Mouse (Mus musculus): ENCODE measurements around the gene Fam53b.

The Fam53b gene

DNA sequence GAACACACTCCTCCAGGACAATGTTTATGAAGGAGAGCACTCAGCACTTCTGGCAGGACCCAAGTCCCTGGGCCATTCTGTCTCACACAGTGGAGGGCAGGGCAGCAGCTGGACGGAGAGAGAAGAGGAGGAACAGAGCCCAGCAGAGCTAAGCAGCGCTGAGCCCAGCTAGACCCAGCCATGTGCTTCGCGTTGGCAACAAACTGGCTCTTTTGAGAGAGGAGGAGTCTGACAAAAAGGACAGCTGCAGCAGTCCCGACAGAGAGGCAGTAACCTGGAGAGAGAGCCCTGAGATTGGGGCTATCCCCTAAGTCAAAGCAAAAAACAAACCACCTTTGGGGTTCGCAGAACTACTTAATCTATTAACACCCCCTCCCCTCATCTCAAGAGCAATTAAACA lies 3.3 kb downstream of the Fam53b start:
- peak; percentile 51 for DNase-seq

DNA sequence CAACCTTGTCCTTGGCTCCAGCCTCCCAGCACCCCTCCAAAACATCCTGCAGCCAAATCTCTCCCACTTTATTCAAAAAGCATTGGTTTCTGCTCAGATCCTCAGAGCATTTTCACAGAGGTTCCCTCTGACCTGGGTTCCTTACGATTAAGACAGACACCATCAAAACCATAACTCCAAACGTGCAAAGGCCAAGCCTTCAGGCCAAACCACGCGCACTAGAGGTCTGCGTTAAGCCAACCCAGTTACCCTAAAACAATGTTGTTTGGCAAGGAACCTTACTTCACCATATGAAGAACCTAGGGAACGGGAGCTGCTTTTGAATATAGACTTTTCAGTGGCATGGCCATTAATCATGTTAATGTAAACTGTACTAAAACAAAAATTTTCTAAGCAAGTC lies 4.0 kb downstream of the Fam53b start:
- DNase-seq = no peak

DNA sequence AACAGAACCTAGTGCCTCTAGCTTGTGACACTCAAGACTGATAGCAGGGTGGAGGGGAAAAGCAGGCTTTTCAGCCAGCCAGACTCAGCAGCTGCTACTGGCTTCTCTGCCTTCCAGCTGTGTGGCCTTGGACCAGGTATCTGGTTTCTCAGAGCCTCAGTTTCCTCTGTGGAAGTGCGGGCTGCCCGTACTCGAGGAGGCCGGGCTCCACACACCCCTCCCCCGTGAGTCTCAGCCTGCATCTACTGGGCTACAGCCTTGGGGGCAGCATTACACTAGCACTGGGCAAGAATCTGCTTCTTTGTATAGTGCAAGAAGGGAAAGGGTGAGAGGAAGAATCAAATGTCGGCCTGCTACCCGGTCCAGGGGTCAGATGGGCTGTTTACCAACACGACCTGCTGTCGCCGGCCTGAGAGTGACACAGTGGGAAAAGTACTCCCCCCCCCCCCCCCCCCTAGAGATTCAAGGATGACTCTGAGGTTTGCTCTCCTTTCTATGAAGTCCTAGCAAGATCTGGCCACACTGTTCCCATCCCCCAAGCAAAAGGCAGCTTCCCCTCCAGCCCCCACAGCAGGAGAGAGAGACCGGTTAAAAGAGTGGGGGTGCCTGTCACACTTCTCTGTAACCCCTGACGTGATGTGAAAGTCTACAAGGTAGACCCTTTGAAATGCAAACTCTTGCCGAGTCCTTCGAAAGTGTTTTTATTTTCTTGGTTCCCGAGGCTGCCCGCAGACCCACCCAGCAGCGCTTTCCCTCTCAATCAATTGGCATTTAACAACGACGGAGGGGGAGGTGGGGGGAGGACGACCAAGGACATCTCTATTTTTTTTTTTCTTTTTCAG lies 4.6 kb downstream of the Fam53b start:
- peak; percentile 48 for DNase-seq

DNA sequence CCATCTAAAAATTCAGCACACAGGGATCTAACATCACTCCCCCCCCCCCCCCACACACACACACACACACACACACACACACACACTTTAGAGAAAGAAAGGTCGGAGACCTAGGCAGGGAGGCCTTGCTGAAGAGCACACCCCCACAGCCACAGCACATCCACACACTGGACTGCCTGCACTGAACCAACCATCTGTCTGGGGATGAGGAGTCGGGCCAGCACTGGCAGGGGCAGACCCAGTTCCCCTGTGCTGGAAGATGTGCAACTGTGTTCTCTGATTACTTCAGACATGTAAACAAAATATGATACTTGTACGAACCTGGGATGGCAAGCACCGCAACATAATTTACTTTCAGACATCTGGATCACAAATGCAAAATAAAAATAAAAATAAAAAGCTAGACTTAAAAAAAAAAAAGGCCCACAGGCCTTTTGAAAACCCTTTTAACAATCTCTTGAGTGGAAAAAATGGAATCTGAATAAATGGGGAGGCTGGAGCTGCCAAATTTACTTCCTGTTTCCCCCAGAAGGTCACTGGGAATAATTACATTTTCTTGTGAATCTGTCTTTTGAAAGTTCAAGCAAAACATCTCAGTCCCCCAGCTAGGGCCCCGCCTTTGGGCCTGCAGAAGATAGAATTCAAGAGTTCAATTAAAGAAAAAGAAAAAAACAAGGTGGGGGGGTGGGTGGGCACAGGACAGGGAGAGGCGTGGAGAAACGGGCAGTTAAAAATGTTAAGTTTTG lies 5.5 kb downstream of the Fam53b start:
- DNase-seq = peak; percentile 52

DNA sequence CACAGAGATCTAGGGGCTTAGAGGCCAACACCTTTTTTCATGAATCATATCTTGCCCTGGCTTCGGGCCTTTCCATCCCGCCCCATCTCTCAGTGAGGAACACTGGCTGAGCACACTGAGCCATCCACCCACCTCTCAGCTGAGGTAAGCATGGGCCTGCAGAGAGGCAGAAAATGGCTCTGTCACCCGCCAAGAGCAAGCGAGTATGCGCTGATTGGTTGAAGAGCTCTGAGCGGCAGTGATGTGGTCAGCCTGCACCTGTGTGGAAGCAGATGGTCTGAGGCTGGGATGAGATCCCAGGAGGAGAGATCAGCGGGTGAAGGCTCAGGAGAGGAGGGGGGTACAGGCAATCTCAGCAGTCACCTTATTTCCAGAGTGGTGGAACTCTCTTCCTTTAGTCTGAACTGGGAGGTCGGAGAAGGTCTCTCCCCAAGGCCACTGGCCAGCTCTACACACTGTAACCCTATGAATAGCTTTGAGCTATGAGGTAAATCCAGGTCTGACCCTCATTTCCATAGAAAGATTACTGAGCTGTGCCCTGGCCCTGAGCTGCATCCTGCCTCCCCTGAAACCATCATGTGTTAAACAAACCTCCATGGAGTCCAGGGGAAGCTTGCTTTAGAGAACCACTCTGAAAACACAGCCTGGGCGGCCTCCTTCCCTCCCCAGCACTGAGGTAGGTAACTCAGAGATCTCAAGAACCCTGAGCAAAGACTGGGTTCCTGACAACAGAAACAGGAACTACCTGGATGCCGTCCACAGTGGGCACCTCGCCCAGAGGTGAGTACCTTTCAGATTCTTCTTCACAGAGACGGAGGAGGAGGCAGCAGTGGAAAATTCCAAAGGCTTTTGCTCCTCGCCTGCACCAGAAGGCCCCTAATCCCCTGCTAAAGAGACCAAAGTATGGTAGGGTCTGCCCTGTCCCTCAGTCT lies 6.5 kb downstream of the Fam53b start:
- DNase-seq = peak; percentile 87

DNA sequence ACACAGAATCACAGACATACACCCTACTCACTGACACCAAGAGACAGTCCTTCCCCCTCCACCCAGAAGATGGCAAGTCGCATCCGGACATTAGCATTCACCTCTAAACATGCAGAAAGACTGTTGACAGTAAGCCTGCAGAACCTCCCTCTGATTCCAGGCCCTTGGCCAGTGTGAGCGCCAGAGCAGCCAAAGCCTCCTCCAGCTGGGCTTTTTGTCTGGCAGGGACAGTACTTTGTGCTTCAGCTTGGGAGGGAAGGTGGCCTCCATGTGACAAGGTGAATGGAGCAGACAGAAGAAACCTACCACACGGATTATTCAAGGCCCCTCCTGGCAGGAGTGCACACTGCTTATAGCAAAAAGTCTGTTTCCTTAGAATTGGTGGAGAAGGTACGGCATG lies 7.4 kb downstream of the Fam53b start:
- peak; percentile 73 for DNase-seq

DNA sequence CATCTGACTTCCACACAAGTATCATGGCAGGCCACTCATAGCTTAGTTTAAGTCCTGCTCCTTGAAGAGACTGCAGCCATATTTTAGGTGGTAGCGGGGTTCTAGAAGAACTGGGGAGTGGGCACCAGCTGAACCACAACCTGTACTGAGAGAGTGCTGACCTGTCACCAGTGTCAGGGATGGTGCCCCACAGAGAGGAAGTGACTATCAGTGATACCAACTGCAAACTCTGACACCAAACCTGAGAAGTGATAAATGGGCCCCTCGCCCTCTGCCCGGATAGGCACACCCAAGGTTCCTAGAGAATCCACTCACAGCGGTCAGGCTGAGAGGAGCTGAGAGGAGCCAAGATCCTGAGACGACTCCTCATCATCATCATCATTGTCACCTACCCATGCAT lies 8.7 kb downstream of the Fam53b start:
- peak; percentile 17 for DNase-seq

DNA sequence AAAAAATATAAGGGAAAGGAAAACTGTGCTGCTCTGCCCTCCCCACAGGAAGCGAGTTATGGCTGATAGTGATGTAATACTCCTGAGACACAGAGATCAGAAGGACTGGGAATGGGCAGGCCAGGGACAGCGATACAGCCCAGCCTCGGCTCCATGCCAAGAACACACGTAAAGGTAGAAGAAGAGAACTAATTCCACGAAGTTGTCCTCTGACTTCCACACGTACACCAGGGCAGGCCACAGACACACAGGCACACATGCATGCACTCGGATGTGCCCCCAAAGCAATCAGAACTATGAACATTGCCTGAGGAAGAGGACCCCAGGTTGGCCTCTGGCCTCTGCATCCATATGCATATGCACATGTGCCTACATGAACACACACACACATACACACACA lies 9.2 kb downstream of the Fam53b start:
- DNase-seq = peak; percentile 39

DNA sequence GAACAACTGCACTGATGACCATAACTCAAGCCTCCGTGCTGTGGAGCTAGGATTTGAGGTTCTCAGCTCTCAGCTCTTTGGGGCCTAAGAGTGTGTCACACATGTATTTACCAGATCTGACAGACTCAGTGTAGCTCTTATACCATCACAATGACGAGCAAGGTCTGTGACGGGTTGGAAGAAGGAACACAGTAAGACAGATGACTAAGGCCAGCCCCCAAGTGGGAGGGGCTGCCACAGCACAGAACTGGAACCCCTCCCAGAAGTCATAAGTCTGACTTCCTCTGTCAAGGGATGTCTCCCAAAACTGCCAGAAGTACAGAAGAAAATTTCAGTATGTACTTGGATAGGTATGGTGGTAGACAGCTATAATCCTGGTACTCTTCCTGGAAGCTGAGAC lies 9.7 kb downstream of the Fam53b start:
- peak; percentile 23 for DNase-seq

DNA sequence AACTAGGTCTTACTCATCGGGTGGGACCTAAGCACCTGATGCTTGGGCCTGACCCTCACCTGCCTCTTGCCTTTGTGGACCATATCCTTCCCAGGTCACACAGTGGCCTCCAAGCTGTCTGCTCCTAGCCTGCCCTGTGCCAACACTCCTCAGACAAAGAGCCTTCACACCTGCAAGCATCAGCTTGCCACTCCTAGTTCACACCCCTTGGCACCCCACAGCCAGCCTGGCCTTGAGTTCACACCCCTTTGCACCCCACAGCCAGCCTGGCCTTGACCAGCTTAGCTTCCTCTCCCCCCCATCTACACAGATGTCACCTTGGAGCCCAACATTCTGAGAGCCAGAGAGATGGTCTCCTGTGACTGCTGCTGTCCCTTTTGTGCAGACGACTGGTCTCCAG lies 10.3 kb downstream of the Fam53b start:
- peak; percentile 27 for DNase-seq

DNA sequence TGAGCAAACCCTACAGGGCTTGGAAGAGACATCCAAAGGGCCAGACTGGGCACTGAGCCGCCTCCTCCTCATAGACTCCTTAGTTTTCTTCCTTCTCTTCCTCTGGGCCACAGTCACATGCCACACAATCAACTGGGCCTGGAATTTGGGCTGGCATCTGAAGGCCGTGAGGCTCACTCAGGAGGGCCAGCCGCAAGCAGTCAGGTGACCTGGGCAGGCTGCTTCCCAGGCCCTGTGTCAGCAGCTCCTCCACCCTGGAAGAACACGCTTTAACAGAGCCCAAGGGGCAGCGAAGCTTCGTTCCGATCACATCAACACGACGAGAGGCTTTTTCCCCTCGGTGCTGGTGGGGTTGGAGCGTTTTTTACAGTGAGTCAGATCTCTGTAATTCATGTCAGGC lies 11.0 kb downstream of the Fam53b start:
- peak; percentile 28 for DNase-seq

DNA sequence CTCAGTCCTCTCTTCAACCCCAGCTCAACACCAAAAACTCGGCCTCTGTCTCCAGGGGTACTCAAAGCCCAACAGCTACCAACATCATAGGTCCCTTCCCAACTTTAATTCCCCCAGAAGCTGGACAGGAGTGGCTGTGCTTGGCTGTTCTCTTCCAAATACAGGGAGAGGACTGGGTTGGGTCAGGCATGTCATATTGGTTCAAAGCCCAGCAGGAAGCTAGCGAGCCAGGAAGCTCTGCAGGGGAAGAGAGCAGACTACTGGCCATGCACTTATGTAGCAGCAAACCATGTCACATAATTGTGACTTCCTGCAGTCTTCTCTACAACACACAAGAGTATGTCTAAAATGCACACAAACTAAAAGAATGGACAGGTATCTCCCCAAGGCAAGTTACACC lies 11.6 kb downstream of the Fam53b start:
- DNase-seq = no peak

DNA sequence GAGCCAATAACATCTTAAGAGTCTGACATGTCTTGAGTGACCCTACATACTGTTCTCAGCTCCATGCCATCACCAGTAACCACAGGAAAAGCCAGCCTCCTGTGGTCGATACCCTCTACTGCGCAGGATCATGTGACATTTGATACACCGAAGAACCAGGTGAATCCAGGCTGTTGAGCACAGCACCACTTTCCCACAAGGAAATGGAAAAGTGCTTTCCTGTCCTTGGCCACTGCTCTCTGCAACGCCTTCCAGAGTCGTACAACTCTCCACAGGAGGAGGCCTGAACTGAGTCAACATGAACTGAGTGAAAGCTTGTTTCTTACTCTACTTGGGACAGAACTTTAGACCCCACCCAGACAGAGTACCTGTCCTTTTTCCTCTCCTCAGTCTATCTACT lies 12.2 kb downstream of the Fam53b start:
- DNase-seq = no peak

DNA sequence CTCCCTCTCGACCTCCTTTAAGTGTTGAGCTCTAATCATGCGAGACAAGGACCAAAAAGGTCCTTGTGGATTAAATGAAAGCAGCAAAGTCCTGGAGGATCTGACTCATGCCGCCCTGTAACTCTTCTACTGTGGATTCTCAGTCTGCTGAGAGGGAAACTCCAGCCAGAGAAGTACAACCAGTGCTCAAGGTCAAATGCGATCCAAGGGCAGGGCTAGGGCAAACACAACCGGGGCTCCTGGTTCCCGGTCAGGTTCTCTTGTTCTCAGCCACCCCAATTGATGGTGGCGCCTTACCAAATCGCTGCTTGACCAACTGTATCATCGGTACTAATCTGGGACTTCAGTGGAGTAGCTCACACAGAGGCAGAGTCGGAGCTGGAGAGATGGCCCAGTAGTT lies 12.8 kb downstream of the Fam53b start:
- DNase-seq = peak; percentile 16

DNA sequence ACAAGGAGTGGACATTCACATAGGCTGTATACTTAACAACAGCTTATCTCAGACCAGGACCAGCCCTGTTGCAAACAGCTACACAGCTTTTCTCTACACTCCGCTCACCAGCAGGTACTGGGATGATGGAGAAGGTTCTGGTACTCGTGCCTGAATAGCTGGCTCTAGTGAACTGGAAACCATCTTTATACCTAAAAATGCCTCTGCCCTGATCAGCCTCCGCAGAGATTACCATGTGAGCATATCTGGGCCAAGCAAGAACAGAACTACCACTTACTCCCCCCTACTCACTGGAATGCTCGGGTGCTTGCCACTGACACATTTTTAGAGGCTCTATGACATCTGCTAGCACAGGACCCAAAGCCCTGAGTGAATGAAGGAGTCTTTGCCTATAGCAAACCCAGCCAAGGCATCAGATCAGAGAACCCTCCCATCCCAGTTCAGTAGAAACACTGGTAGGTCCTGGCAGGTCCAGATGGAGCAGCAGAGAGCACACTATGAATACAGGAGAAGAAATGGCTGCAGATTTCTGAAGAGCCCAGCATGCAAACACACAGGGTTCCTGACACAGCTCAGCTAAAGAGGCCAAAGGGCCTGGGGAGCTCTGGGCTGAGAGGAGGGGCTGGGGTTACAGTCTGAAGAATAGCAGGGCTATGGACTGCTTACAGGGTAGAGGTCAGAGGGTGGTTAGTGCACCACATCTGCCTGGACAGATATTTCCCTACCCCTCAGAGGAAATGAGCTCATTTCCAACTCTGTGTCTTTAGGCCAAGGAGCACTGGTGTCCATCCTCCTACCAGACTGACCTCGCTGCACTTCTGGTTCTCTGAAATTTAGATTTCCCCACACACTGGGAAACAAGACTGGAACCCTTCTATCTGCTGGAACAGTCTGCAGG lies 14.3 kb downstream of the Fam53b start:
- peak; percentile 32 for DNase-seq

DNA sequence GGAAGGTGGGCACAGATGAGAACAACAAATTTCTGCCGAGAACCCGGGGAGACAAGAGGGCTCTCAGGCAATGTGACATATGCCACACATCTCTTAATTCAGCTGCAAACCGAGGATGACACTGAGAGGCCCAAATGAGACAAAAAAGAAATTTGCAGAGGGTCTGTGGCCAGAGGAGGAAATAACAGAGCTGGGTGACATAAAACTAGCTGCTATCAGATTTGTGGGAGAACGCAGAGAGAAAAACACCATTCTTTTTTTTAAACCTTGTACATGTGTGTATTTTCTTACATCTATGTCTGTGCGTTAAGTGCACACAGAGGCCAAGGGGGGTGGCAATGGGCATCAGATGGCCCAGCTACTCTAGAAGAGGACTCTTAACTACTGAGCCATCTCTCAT lies 18.5 kb downstream of the Fam53b start:
- DNase-seq = no peak

DNA sequence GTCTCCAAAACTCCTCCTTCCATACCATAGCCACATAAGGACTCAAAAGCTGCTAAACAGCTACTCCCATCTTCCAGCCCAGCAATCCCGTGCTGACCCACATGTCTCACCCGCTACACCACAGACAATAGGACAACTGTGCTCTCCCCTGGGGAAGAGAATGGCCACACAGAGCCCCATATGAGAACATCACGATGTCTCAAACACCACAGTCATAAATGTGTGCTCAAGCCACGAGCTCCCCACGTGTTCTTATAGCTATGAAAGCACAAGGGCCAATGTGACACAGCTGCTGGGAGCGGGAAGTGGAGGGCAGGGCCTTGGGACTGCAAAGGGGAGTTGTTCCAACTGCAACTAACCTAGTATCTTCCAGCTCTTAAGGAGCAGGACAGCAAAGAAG lies 20.2 kb downstream of the Fam53b start:
- DNase-seq = no peak

DNA sequence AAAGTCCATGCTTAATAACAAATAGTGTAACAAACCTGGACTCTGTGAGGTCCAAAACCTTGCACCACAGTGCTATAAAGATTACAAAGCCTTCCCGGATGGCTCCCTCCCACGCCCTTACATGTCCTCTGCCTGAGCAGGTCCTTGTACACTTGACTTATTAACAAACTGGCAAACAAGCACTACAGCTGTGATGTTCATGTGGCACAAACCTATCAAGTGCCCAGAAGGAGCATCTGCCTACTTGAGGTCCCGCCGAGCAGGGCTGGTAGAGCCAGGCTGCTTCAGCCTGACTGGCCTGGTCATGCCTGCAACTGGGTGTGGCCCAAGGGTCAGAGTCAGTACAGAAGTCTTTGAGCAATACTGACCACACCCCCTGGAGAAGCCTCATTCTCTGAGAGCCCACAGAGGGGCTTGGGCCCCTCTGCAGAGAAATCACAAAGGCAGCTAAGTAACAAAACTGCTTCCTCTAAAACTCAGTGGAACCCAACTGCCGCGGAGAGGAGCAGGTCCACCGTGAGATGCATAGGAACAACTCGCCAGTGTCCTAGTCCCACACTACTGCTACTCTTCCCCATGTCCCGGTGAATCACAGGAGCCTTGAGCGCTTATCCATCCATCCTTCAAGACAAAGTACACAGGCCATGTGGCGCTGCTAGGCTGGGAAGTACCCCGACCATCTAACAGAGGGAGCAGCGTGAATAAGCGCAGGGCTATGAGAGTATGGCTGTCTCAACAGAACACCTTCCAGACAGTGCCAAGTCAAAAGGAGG lies 23.1 kb downstream of the Fam53b start:
- DNase-seq = no peak

DNA sequence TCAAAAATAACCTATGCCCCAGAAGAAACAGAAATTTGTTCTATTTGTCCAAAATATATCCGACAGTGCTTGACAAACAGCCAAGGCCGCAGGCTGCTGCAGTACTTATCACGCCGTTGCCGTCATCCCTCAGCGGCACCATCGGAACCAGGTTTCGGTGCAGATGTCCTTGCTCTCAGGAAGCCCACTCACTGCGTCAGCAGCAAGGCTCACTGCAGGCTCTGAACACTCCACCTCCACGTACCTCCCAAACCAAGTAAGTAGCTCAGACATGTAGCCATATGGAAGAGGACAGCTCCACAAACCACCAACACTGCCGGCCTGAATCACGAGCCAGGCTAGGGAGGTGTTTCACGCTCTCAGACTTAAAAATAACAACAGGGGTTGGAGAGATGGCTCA lies 24.9 kb downstream of the Fam53b start:
- DNase-seq = no peak

DNA sequence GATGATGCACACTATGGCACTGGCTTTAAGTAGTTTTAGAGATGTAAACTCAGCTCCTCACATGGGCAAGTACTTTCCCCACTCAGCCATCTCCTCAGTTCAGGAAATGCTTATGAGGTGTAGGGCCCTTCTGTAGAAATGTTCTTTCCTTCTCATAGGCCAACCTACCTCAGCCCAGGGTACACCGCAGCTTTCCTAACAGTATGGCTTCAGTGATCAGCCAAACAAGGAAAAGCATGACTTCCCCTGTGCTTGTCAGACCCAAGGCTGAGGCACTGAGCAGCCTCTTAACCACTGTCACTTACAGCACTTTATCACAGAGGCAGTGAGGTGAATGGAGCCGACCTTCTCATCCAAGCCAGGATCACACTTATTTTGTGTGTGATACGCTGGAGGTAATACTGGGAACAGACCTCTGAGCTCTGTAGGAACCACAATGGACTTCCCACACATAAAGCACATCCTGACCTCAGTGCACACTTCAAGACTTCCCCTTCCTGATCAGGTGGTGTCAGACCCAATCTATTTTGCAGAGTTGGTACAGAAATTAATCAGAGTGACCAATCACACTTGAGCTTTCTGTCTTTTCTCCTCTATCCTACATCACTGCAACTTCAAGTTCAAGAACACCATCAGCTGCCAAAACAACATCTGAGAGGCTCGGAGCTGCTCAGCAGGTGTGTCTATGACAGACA lies 26.0 kb downstream of the Fam53b start:
- no peak for DNase-seq

DNA sequence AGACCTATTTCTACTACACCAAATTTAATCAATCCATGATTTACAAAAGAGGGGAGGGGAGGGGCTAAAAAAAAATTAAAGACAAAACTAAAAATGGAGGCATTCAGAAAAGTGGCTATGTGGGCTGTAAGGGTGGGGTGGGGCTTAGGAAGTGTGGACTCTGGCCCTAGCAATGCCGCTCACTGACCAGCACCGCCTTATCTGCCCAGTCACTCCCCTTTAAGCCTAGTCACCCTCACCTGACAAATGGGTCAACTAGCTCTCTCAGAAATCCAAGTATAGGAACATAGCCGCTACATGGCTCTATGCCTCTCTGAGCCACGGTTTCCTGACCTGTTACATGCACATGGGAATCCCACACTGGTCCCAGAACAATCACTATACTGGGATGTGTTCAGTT lies 26.7 kb downstream of the Fam53b start:
- DNase-seq = no peak
